Mouse (Mus musculus): ENCODE data around the gene Ifnl3. TPM values are rescaled to one million over a fixed set of nuclear protein-coding genes. Genes with fewer than 3 reads are reported as not detected.
A peak's percentile ranks its signal among the peaks of the same experiment; 100 is the strongest.

Gene Ifnl3
- total RNA-seq, 2 experiments from 2014 or later: not detected

GRCm38 (mm10) chr7:28545891-28546210 lies 23.2 kb downstream of the Ifnl3 start:
- no peak for DNase-seq (ENCODE audit: low spot score in 2 of 2)

DNA sequence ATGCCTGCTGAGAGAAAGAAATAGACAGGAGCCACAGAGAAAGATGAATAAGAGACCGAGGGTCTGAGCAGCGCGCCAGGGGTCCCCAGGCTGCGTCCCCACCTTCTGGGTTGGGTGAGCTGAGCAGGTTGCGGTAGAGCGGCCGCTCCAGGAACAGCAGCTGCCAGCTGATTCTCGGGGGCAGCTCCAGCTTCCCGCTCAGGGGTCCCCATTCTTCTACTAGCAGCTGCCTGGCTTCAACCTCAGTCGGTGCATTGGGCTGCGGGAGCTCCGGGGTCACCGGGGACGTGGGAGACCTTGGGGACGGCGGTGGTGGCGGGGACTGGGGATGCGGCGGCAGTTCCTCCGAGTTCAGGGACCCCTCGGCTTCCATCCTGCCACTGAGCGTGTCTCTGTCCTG lies 24.0 kb downstream of the Ifnl3 start:
- DNase-seq (ENCODE audit: low spot score in 2 of 2): no peak

GRCm38 (mm10) chr7:28547154-28547553 lies 24.5 kb downstream of the Ifnl3 start, which contains the start of gene Nccrp1:
Gene Nccrp1 (minus strand): TSS chr7:28547254.
- no peak for DNase-seq (ENCODE audit: low spot score in 2 of 2)

- no peak for DNase-seq (ENCODE audit: low spot score in 2 of 2)
Measured at GRCm38 (mm10) chr7:28547628-28548027, 25.0 kb downstream of the Ifnl3 start.

DNA sequence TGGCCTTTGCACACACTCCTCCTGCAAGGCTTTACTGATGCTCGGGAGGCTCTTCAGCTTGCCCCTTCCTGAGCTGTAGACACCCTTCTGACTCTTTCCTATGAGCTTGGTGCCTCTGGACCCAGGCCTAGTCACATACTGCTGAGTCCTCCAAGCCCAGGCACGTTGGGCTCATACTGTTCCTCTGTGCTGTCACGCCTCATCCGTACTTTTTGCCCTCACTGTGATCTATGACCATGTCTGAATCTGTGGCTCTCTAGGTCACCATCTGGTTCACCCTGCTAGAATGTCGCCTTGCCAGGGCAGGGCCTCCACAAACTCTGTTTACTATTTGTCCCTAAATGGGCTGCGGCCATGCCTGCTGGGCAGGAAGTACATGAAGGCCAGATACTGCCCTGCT lies 30.4 kb downstream of the Ifnl3 start:
- DNase-seq (ENCODE audit: low spot score in 2 of 2): no peak

- no peak for DNase-seq (ENCODE audit: low spot score in 2 of 2)
Measured at GRCm38 (mm10) chr7:28555939-28556535, 33.4 kb downstream of the Ifnl3 start.

- no peak for DNase-seq (ENCODE audit: low spot score in 2 of 2)
Measured at GRCm38 (mm10) chr7:28557069-28557468, 34.4 kb downstream of the Ifnl3 start.

DNA sequence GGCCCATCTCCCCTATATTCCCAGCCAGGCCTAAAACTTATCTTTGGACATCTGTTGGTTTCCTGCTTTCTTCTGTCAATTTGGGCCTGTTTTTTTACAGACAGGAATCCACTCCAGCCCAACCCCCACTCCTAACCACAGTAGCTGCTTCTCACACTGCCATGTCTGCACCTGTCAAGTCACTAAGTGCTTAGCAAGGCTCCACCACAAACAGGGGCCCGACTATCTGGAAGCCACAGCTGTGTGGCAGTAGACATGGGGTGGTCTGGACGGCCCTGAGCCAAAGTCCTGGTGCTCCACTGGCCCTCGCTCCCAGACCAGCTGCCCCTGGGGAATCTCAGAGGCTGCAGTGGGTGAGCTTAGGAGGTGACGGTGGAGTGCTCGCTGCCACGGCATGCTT lies 35.1 kb downstream of the Ifnl3 start:
- no peak for DNase-seq (ENCODE audit: low spot score in 2 of 2)

GRCm38 (mm10) chr7:28558486-28558885 lies 35.9 kb downstream of the Ifnl3 start:
- DNase-seq (ENCODE audit: low spot score in 2 of 2): no peak

DNA sequence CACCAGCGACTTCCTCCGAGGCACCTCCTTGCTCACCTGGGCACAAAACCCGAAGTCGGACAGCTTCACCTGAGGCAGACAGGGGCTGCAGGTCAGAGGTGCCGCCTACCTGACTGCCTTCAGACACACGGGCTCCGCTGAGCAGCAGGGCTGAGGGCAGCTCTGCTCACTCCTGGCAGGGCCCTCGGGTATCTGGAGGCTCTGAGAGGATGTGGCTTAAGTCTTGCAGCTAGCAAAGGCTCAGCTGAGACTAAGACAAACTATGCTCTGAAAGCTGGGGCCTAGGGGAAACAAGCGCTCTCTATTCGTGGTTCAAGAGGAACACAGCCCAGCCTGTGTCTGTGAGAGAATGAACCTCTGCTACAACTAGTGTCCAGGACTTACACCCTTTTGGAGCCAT lies 38.2 kb downstream of the Ifnl3 start:
- DNase-seq (ENCODE audit: low spot score in 2 of 2): no peak

DNA sequence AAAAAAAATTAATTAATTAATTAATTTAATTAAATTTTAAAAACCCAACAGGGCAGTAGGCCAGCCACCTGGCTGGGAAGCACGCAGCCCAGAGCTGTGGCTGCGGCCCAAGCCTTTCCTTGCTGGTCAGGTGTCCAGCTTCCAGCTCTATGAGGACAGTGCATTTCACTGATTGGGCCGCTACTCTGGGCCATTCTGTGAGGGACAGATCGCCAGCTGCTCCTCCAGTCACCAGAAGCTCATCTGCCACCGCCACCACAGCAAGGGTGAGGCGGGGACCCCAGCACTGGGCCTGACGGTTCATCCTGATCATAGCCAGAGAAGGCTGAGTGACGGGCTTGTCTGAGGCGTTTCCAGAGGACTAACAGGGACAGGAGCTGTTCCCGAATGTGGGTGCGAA lies 39.3 kb downstream of the Ifnl3 start:
- DNase-seq (ENCODE audit: low spot score in 2 of 2): no peak

- DNase-seq (ENCODE audit: low spot score in 2 of 2): no peak
Measured at GRCm38 (mm10) chr7:28562371-28562770, 39.7 kb downstream of the Ifnl3 start.

GRCm38 (mm10) chr7:28562951-28563350 lies 40.3 kb downstream of the Ifnl3 start:
- DNase-seq (ENCODE audit: low spot score in 2 of 2): no peak

- no peak for DNase-seq (ENCODE audit: low spot score in 2 of 2)
Measured at GRCm38 (mm10) chr7:28565407-28565806, 42.8 kb downstream of the Ifnl3 start.

GRCm38 (mm10) chr7:28567539-28567938 lies 44.9 kb downstream of the Ifnl3 start:
- no peak for DNase-seq (ENCODE audit: low spot score in 2 of 2)

DNA sequence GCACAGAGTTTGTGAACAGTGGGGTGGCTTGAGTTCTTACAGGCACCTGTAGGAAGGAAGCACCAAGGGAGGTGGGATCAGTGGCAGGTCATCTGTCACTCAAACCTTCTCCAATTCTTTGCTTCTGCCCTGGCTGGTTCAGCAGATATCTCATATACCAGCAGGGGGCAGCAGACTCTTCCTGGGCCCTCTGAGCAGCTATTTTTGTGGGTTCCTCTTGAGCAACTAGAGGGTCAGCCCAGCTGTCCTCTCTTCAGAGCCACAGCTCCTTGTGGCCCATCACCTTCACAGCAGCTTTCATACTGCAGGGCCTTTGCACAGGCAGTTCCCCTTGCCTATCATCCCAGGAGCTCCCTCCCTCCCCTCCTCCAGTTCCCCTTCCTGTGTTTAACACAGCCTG lies 45.6 kb downstream of the Ifnl3 start:
- DNase-seq (ENCODE audit: low spot score in 2 of 2): peak; percentile 54 to 65

- peak in 1 of 2 experiments; percentile 34 for DNase-seq (ENCODE audit: low spot score in 2 of 2)
Measured at GRCm38 (mm10) chr7:28570291-28570981, 47.8 kb downstream of the Ifnl3 start.

DNA sequence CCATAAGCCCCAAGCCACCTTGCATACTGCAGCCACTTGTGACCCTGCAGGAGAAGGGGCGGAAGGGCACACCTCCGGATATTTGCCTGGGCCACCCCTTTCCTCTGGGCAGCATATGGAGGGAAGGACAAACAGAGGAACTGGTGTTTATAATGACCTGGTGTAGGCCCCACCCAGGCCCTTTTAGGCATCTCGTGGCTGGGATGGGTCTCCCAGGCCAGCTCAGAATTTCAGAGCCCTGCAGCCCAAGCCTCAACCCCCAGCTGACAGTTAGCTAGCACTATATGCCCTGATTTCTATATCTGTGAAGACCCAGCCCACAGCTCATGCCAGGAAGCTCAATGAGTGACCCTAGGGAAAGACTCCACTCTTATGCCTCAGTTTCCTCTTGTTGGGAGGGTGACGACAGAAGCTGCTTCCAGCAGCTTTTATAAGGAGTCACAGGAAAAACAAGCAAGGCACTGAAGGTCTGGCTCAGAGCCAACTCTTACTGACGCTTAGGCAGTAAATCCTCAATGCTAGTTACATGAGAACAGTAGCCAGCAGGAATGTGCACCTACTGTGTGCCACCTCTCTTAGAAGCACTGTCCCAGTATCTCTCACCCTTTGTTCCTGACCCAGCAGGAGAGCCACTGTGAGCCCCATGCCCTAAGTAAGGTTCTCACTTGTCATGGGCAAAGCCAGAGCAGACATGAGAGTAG lies 48.5 kb downstream of the Ifnl3 start:
- peak in 1 of 2 experiments; percentile 39 for DNase-seq (ENCODE audit: low spot score in 2 of 2)

GRCm38 (mm10) chr7:28572689-28573088 lies 50.1 kb downstream of the Ifnl3 start:
- no peak for DNase-seq (ENCODE audit: low spot score in 2 of 2)

- DNase-seq (ENCODE audit: low spot score in 2 of 2): no peak
Measured at GRCm38 (mm10) chr7:28573236-28573635, 50.6 kb downstream of the Ifnl3 start.
